Mouse (Mus musculus): ENCODE measurements around the gene Phf19. TPM values are rescaled to one million over a fixed set of nuclear protein-coding genes. Genes with fewer than 3 reads are reported as not detected.

Gene Phf19
- polyA plus RNA-seq, 1 experiment = 2.2 TPM

- 89% methylated on average over 19 of the region's 19 CpGs for WGBS
- DNase-seq = no peak
- H3K27me3 ChIP-seq (ENCODE audit: control insufficient read depth, insufficient read depth, low read length) = no peaks in the 10 kb centered on the region
- no peak overlapping the region for H3K27ac ChIP-seq (ENCODE audit: insufficient read depth, low read length)
- H3K4me3 ChIP-seq (replicated peaks; ENCODE audit: insufficient read depth, low read depth, low read length) = no peak overlapping the region
- peaks cover 24% of the 10 kb centered on the region for H3K4me1 ChIP-seq (ENCODE audit: control insufficient read depth, insufficient read depth, low read length)
- no peak for TF ChIP-seq POLR2A (IDR thresholded peaks at IDR 0.05; ENCODE audit: borderline replicate concordance, insufficient read depth, low read length)
- no peak for TF ChIP-seq CTCF (IDR thresholded peaks at IDR 0.05; ENCODE audit: borderline replicate concordance, insufficient read depth, low read depth, low read length)
Measured at GRCm38 (mm10) chr2:34895503-34896113, 18.2 kb downstream of the Phf19 start.

GRCm38 (mm10) chr2:34893950-34894349, 19.9 kb downstream of the Phf19 start:
- Histone ChIP-seq H3K27me3 (ENCODE audit: control insufficient read depth, insufficient read depth, low read length) (no peaks in the 10 kb centered on the region), H3K4me3 (replicated peaks; ENCODE audit: insufficient read depth, low read depth, low read length) (no peak overlapping the region), H3K27ac (ENCODE audit: insufficient read depth, low read length) (no peak overlapping the region), H3K4me1 (ENCODE audit: control insufficient read depth, insufficient read depth, low read length) (peaks cover 12% of the 10 kb centered on the region)
- WGBS = 72% methylated on average over 5 of the region's 5 CpGs
- DNase-seq = no peak
- no peak for TF ChIP-seq POLR2A (IDR thresholded peaks at IDR 0.05; ENCODE audit: borderline replicate concordance, insufficient read depth, low read length)
- no peak for TF ChIP-seq CTCF (IDR thresholded peaks at IDR 0.05; ENCODE audit: borderline replicate concordance, insufficient read depth, low read depth, low read length)

- WGBS = 65% methylated on average over 2 of the region's 2 CpGs
- no peak for TF ChIP-seq POLR2A (IDR thresholded peaks at IDR 0.05; ENCODE audit: borderline replicate concordance, insufficient read depth, low read length)
- TF ChIP-seq CTCF (IDR thresholded peaks at IDR 0.05; ENCODE audit: borderline replicate concordance, insufficient read depth, low read depth, low read length) = no peak
- H3K27me3 ChIP-seq (ENCODE audit: control insufficient read depth, insufficient read depth, low read length) = no peaks in the 10 kb centered on the region; the same call in 1 of the 2 replicates
Measured at GRCm38 (mm10) chr2:34884186-34884585, 29.6 kb downstream of the Phf19 start.

GRCm38 (mm10) chr2:34883190-34883589, 30.6 kb downstream of the Phf19 start:
- Histone ChIP-seq H3K4me3 (replicated peaks; ENCODE audit: insufficient read depth, low read depth, low read length) (no peak overlapping the region), H3K4me1 (ENCODE audit: control insufficient read depth, insufficient read depth, low read length) (no peaks in the 10 kb centered on the region), H3K27me3 (ENCODE audit: control insufficient read depth, insufficient read depth, low read length) (no peaks in the 10 kb centered on the region; the same call in 1 of the 2 replicates), H3K27ac (ENCODE audit: insufficient read depth, low read length) (no peak overlapping the region)
- no peak for DNase-seq
- 71% methylated on average over 5 of the region's 5 CpGs for WGBS
- TF ChIP-seq POLR2A (IDR thresholded peaks at IDR 0.05; ENCODE audit: borderline replicate concordance, insufficient read depth, low read length) (no peak), CTCF (IDR thresholded peaks at IDR 0.05; ENCODE audit: borderline replicate concordance, insufficient read depth, low read depth, low read length) (no peak)

More at GRCm38 (mm10) chr2:34884186-34884585, 29.6 kb downstream of the Phf19 start:
- DNase-seq = no peak
- Histone ChIP-seq H3K4me3 (replicated peaks; ENCODE audit: insufficient read depth, low read depth, low read length) (no peak overlapping the region), H3K4me1 (ENCODE audit: control insufficient read depth, insufficient read depth, low read length) (no peaks in the 10 kb centered on the region), H3K27ac (ENCODE audit: insufficient read depth, low read length) (no peak overlapping the region)

GRCm38 (mm10) chr2:34882757-34883156, 31.1 kb downstream of the Phf19 start:
- no peak overlapping the region for H3K27ac ChIP-seq (ENCODE audit: insufficient read depth, low read length)

GRCm38 (mm10) chr2:34880054-34880453, 33.8 kb downstream of the Phf19 start:
- 89% methylated on average over 10 of the region's 10 CpGs for WGBS
- TF ChIP-seq CTCF (IDR thresholded peaks at IDR 0.05; ENCODE audit: borderline replicate concordance, insufficient read depth, low read depth, low read length) (no peak), POLR2A (IDR thresholded peaks at IDR 0.05; ENCODE audit: borderline replicate concordance, insufficient read depth, low read length) (no peak)
- H3K4me1 ChIP-seq (ENCODE audit: control insufficient read depth, insufficient read depth, low read length) = no peaks in the 10 kb centered on the region
- DNase-seq = no peak
- no peak overlapping the region for H3K27ac ChIP-seq (ENCODE audit: insufficient read depth, low read length)
- H3K4me3 ChIP-seq (replicated peaks; ENCODE audit: insufficient read depth, low read depth, low read length) = no peak overlapping the region
- H3K27me3 ChIP-seq (ENCODE audit: control insufficient read depth, insufficient read depth, low read length) = no peaks in the 10 kb centered on the region; the same call in 1 of the 2 replicates

More at GRCm38 (mm10) chr2:34882757-34883156, 31.1 kb downstream of the Phf19 start:
- 94% methylated on average over 2 of the region's 2 CpGs for WGBS
- no peak overlapping the region for H3K4me3 ChIP-seq (replicated peaks; ENCODE audit: insufficient read depth, low read depth, low read length)
- TF ChIP-seq POLR2A (IDR thresholded peaks at IDR 0.05; ENCODE audit: borderline replicate concordance, insufficient read depth, low read length) = no peak
- no peaks in the 10 kb centered on the region for H3K4me1 ChIP-seq (ENCODE audit: control insufficient read depth, insufficient read depth, low read length)
- no peak for DNase-seq
- H3K27me3 ChIP-seq (ENCODE audit: control insufficient read depth, insufficient read depth, low read length) = no peaks in the 10 kb centered on the region; the same call in 1 of the 2 replicates

- Histone ChIP-seq H3K4me3 (replicated peaks; ENCODE audit: insufficient read depth, low read depth, low read length) (no peak within 1 kb of the TSS), H3K4me1 (ENCODE audit: control insufficient read depth, insufficient read depth, low read length) (no peaks in the 10 kb centered on the region), H3K27me3 (ENCODE audit: control insufficient read depth, insufficient read depth, low read length) (no peaks in the 10 kb centered on the region; the same call in 1 of the 2 replicates), H3K27ac (ENCODE audit: insufficient read depth, low read length) (no peak within 1 kb of the TSS)
- TF ChIP-seq CTCF (IDR thresholded peaks at IDR 0.05; ENCODE audit: borderline replicate concordance, insufficient read depth, low read depth, low read length) (no peak), POLR2A (IDR thresholded peaks at IDR 0.05; ENCODE audit: borderline replicate concordance, insufficient read depth, low read length) (no peak)
- WGBS = 26% methylated on average over 8 of the region's 8 CpGs
- DNase-seq = no peak
Measured at GRCm38 (mm10) chr2:34874816-34875345, 38.9 kb downstream of the Phf19 start, which contains the start of gene Psmd5. Psmd5 (minus strand) TSS chr2:34874968.

GRCm38 (mm10) chr2:34874271-34874670, 39.6 kb downstream of the Phf19 start, which contains the start of gene Cutal:
Cutal (plus strand) TSS chr2:34874396.
- no peaks in the 10 kb centered on the region; the same call in 1 of the 2 replicates for H3K4me1 ChIP-seq (ENCODE audit: control insufficient read depth, insufficient read depth, low read length)
- no peak for TF ChIP-seq CTCF (IDR thresholded peaks at IDR 0.05; ENCODE audit: borderline replicate concordance, insufficient read depth, low read depth, low read length)
- no peak for TF ChIP-seq POLR2A (IDR thresholded peaks at IDR 0.05; ENCODE audit: borderline replicate concordance, insufficient read depth, low read length)
- 8% methylated on average over 14 of the region's 14 CpGs for WGBS
- no peak for DNase-seq
- no peak within 1 kb of the TSS for H3K4me3 ChIP-seq (replicated peaks; ENCODE audit: insufficient read depth, low read depth, low read length)
- no peaks in the 10 kb centered on the region; the same call in 1 of the 2 replicates for H3K27me3 ChIP-seq (ENCODE audit: control insufficient read depth, insufficient read depth, low read length)
- no peak within 1 kb of the TSS for H3K27ac ChIP-seq (ENCODE audit: insufficient read depth, low read length)

Data from cerebellum, adult 2 months (tissue).